Mouse (Mus musculus) neural tube, embryonic 13.5 days (tissue): ENCODE measurements around the gene Tatdn3. TPM values are rescaled to one million over a fixed set of nuclear protein-coding genes. Genes with fewer than 3 reads are reported as not detected.
A peak's percentile ranks its signal among the peaks of the same experiment; 100 is the strongest.
"Not testable (repeated sequence)": the region's sequence is repeated elsewhere in the genome, so short reads cannot be mapped to it uniquely, and the experiment has no call there.

ENCODE experiments used
- ATAC-seq: fragments of 200-750 bp; cut with Nextera tagmentation; 2 replicates; pipeline ENCODE4 v1.8.0; 2017; ENCODE audit warnings: low read depth, mild to moderate bottlenecking, moderate TSS enrichment, moderate library complexity
- H3K27ac ChIP-seq: fragments of 300-500 bp; sonication (generic); replicated peaks from 2 replicates; pipeline ENCODE4 v1.5.1; 2015; ENCODE audit warnings: moderate library complexity, mild to moderate bottlenecking, inconsistent platforms
- H3K27me3 ChIP-seq: fragments of 300-500 bp; sonication (generic); 2 replicates; pipeline ENCODE4 v1.6.1; 2015; ENCODE audit warnings: mild to moderate bottlenecking, inconsistent platforms
- H3K36me3 ChIP-seq: fragments of 300-500 bp; sonication (generic); 2 replicates; pipeline ENCODE4 v1.6.1; 2015; ENCODE audit warnings: mild to moderate bottlenecking, inconsistent platforms
- H3K4me1 ChIP-seq: fragments of 300-500 bp; sonication (generic); replicated peaks from 2 replicates; pipeline ENCODE4 v1.6.1; 2015; ENCODE audit warnings: inconsistent platforms
- H3K4me2 ChIP-seq: fragments of 300-500 bp; sonication (generic); 2 replicates; pipeline ENCODE4 v1.6.1; 2015; ENCODE audit warnings: inconsistent platforms, mild to moderate bottlenecking, moderate library complexity
- H3K4me3 ChIP-seq: fragments of 300-500 bp; sonication (generic); 2 replicates; pipeline ENCODE4 v1.5.1; 2015; ENCODE audit warnings: mild to moderate bottlenecking, inconsistent platforms
- H3K9ac ChIP-seq: fragments of 300-500 bp; sonication (generic); 2 replicates; pipeline ENCODE4 v1.6.1; 2015; ENCODE audit warnings: moderate library complexity, mild to moderate bottlenecking, inconsistent platforms
- H3K9me3 ChIP-seq: fragments of 300-500 bp; sonication (generic); 2 replicates; pipeline ENCODE4 v1.6.1; 2016; ENCODE audit warnings: inconsistent platforms
- WGBS: fragments of 180-500 bp; shearing (Covaris S2); methylation state at CpG from one replicate; pipeline ENCODE4 v1.1.7; 2015; 5-methylcytosine and 5-hydroxymethylcytosine counted together
- polyA plus RNA-seq: library from polyadenylated mRNA; unstranded; fragments of >200 nt; fragmentation: Nextera tagmentation; extraction: Ambion mirVana; gene quantifications from 2 replicates; pipeline ENCODE4 v1.2.1, GENCODE M21; 2015

The Tatdn3 gene
- polyA plus RNA-seq, 1 experiment from 2014 or later, result 17.5 TPM

GRCm38 (mm10) chr1:191025016-191026012 lies 37.4 kb downstream of the Tatdn3 start:
- peak overlapping the region; percentile 91 for H3K27ac ChIP-seq

GRCm38 (mm10) chr1:191023806-191024205 lies 38.9 kb downstream of the Tatdn3 start:
- Histone ChIP-seq H3K4me1 (peaks cover 31% of the 10 kb centered on the region), H3K36me3 (peaks cover 12% of the 10 kb centered on the region), H3K4me2 (0 out of 2 replicates have a peak overlapping the region, but pooled peaks have one; percentile 4)
- ATAC-seq, H3K9me3 ChIP-seq, H3K9ac ChIP-seq, H3K27ac ChIP-seq, H3K4me3 ChIP-seq, H3K27me3 ChIP-seq: not testable (repeated sequence)
- WGBS, result 91% methylated on average over 6 of the region's 6 CpGs

More at GRCm38 (mm10) chr1:191025016-191026012, 37.4 kb downstream of the Tatdn3 start:
- ATAC-seq, result peak; percentile 70
- Histone ChIP-seq H3K9ac (peak overlapping the region; percentile 92), H3K9me3 (no peaks in the 10 kb centered on the region), H3K36me3 (peaks cover 7% of the 10 kb centered on the region), H3K4me3 (peak overlapping the region; percentile 80), H3K27me3 (no peaks in the 10 kb centered on the region), H3K4me2 (peak overlapping the region; percentile 97), H3K4me1 (peaks cover 31% of the 10 kb centered on the region)
- 2% methylated on average over 67 of the region's 69 CpGs for WGBS

GRCm38 (mm10) chr1:191023140-191023539 lies 39.6 kb downstream of the Tatdn3 start:
- H3K4me2 ChIP-seq, result no peak overlapping the region
- WGBS, result 92% methylated on average over 2 of the region's 2 CpGs
- no peak for ATAC-seq
- peaks cover 31% of the 10 kb centered on the region for H3K4me1 ChIP-seq
- no peaks in the 10 kb centered on the region for H3K27me3 ChIP-seq
- H3K4me3 ChIP-seq, result no peak overlapping the region
- peaks cover 12% of the 10 kb centered on the region for H3K36me3 ChIP-seq
- H3K9me3 ChIP-seq, result no peaks in the 10 kb centered on the region
- H3K9ac ChIP-seq, result no peak overlapping the region
- no peak overlapping the region for H3K27ac ChIP-seq

- ATAC-seq, result no peak
- no peak overlapping the region for H3K4me3 ChIP-seq
Observed at GRCm38 (mm10) chr1:191021016-191021415, 41.7 kb downstream of the Tatdn3 start.

GRCm38 (mm10) chr1:191020217-191020924 lies 42.4 kb downstream of the Tatdn3 start:
- no peak for ATAC-seq
- WGBS, result 86% methylated on average over 3 of the region's 3 CpGs
- Histone ChIP-seq H3K27me3 (no peaks in the 10 kb centered on the region), H3K4me1 (peaks cover 17% of the 10 kb centered on the region), H3K4me3 (no peak overlapping the region), H3K4me2 (no peak overlapping the region), H3K36me3 (peaks cover 12% of the 10 kb centered on the region), H3K9ac (no peak overlapping the region), H3K9me3 (no peaks in the 10 kb centered on the region), H3K27ac (no peak overlapping the region)

More at GRCm38 (mm10) chr1:191021016-191021415, 41.7 kb downstream of the Tatdn3 start:
- no peak overlapping the region for H3K9ac ChIP-seq
- H3K27ac ChIP-seq, result no peak overlapping the region
- 48% methylated on average over 7 of the region's 7 CpGs for WGBS
- no peaks in the 10 kb centered on the region for H3K27me3 ChIP-seq
- peaks cover 19% of the 10 kb centered on the region for H3K4me1 ChIP-seq
- peaks cover 12% of the 10 kb centered on the region for H3K36me3 ChIP-seq
- H3K9me3 ChIP-seq, result no peaks in the 10 kb centered on the region
- no peak overlapping the region for H3K4me2 ChIP-seq

- Histone ChIP-seq H3K9me3 (no peaks in the 10 kb centered on the region), H3K27me3 (no peaks in the 10 kb centered on the region), H3K27ac (no peak overlapping the region), H3K4me3 (no peak overlapping the region), H3K36me3 (peaks cover 16% of the 10 kb centered on the region), H3K9ac (no peak overlapping the region), H3K4me1 (peaks cover 11% of the 10 kb centered on the region), H3K4me2 (no peak overlapping the region)
- no peak for ATAC-seq
- 97% methylated on average over 5 of the region's 5 CpGs for WGBS
Observed at GRCm38 (mm10) chr1:191019803-191020202, 42.9 kb downstream of the Tatdn3 start.

GRCm38 (mm10) chr1:191014271-191014670 lies 48.5 kb downstream of the Tatdn3 start:
- Histone ChIP-seq H3K9me3 (no peaks in the 10 kb centered on the region), H3K27me3 (no peaks in the 10 kb centered on the region), H3K36me3 (peaks cover 51% of the 10 kb centered on the region), H3K4me2 (no peak overlapping the region), H3K27ac (no peak overlapping the region), H3K4me1 (no peaks in the 10 kb centered on the region), H3K4me3 (no peak overlapping the region), H3K9ac (no peak overlapping the region)
- 92% methylated on average over 3 of the region's 3 CpGs for WGBS
- no peak for ATAC-seq

- H3K9me3 ChIP-seq, result no peaks in the 10 kb centered on the region
- H3K36me3 ChIP-seq, result peaks cover 73% of the 10 kb centered on the region
- no peaks in the 10 kb centered on the region for H3K27me3 ChIP-seq
- no peak for ATAC-seq
- H3K4me2 ChIP-seq, result no peak overlapping the region
- 98% methylated on average over 5 of the region's 5 CpGs for WGBS
- no peak overlapping the region for H3K4me3 ChIP-seq
- H3K27ac ChIP-seq, result no peak overlapping the region
- H3K9ac ChIP-seq, result no peak overlapping the region
- no peaks in the 10 kb centered on the region for H3K4me1 ChIP-seq
Observed at GRCm38 (mm10) chr1:191008707-191009106, 54.0 kb downstream of the Tatdn3 start.

- ATAC-seq, result no peak
- Histone ChIP-seq H3K27ac (no peak overlapping the region), H3K9me3 (no peaks in the 10 kb centered on the region), H3K27me3 (no peaks in the 10 kb centered on the region), H3K4me1 (no peaks in the 10 kb centered on the region), H3K4me3 (no peak overlapping the region), H3K36me3 (peaks cover 18% of the 10 kb centered on the region), H3K4me2 (no peak overlapping the region), H3K9ac (no peak overlapping the region)
- WGBS, result 67% methylated on average over 6 of the region's 6 CpGs
Observed at GRCm38 (mm10) chr1:191002201-191002600, 60.5 kb downstream of the Tatdn3 start.

GRCm38 (mm10) chr1:191000686-191001085 lies 62.0 kb downstream of the Tatdn3 start:
- Histone ChIP-seq H3K4me3 (no peak overlapping the region), H3K4me2 (no peak overlapping the region), H3K27me3 (no peaks in the 10 kb centered on the region), H3K9ac (no peak overlapping the region), H3K27ac (no peak overlapping the region), H3K9me3 (no peaks in the 10 kb centered on the region), H3K36me3 (peaks cover 15% of the 10 kb centered on the region), H3K4me1 (peaks cover 3% of the 10 kb centered on the region)
- no peak for ATAC-seq
- 76% methylated on average over 3 of the region's 3 CpGs for WGBS

GRCm38 (mm10) chr1:190998027-190998426 lies 64.7 kb downstream of the Tatdn3 start:
- 66% methylated on average over 1 of the region's 1 CpGs for WGBS
- ATAC-seq, result no peak
- H3K27ac ChIP-seq, result no peak overlapping the region
- no peak overlapping the region for H3K4me2 ChIP-seq
- H3K9me3 ChIP-seq, result no peaks in the 10 kb centered on the region
- no peaks in the 10 kb centered on the region for H3K27me3 ChIP-seq
- peaks cover 6% of the 10 kb centered on the region for H3K4me1 ChIP-seq
- H3K4me3 ChIP-seq, result no peak overlapping the region
- no peak overlapping the region for H3K9ac ChIP-seq
- H3K36me3 ChIP-seq, result no peaks in the 10 kb centered on the region

GRCm38 (mm10) chr1:190996346-190996877 lies 66.3 kb downstream of the Tatdn3 start:
- no peak overlapping the region for H3K4me3 ChIP-seq
- WGBS, result 78% methylated on average over 6 of the region's 6 CpGs

More at GRCm38 (mm10) chr1:190996346-190996877, 66.3 kb downstream of the Tatdn3 start:
- peaks cover 6% of the 10 kb centered on the region for H3K4me1 ChIP-seq
- H3K4me2 ChIP-seq, result no peak overlapping the region
- H3K27me3 ChIP-seq, result no peaks in the 10 kb centered on the region
- H3K9me3 ChIP-seq, result no peaks in the 10 kb centered on the region
- no peaks in the 10 kb centered on the region for H3K36me3 ChIP-seq
- H3K9ac ChIP-seq, result no peak overlapping the region
- ATAC-seq, result no peak
- H3K27ac ChIP-seq, result no peak overlapping the region
